Mouse (Mus musculus) myocyte (in vitro differentiated cells): ENCODE measurements at regions not wholly inside any gene's neighbourhood (a gene's known extent, or its start where the extent isn't known, plus 50 kb on each side); places are given as distances from the start of the nearest gene placed in this dataset.

ENCODE experiments used
- H3K27me3 ChIP-seq: one replicate; pipeline ENCODE4 v1.6.1; 2011; ENCODE audit not compliant: control insufficient read depth, insufficient read depth, insufficient read length
- H3K36me3 ChIP-seq: one replicate; pipeline ENCODE4 v1.6.1; 2011; ENCODE audit not compliant: control insufficient read depth, insufficient read depth
- H3K4me2 ChIP-seq: one replicate; pipeline ENCODE4 v1.6.1; 2011; ENCODE audit warnings: low read depth, control low read depth
- H3K4me3 ChIP-seq: one replicate; pipeline ENCODE4 v1.5.1; 2011; ENCODE audit warnings: mild to moderate bottlenecking, control low read depth, moderate library complexity
- H3K79me2 ChIP-seq: one replicate; pipeline ENCODE4 v1.6.1; 2011; ENCODE audit not compliant: control insufficient read depth, insufficient read depth
- H3ac ChIP-seq: one replicate; pipeline ENCODE4 v1.6.1; 2011; ENCODE audit not compliant: control insufficient read depth, insufficient read length
- CEBPB ChIP-seq: IDR thresholded peaks from 2 replicates; pipeline ENCODE4 v1.6.1; 2011; ENCODE audit warnings: mild to moderate bottlenecking, moderate library complexity; ENCODE audit not compliant: poor library complexity, insufficient read depth, severe bottlenecking
- E2F4 ChIP-seq: IDR thresholded peaks from one replicate; pipeline ENCODE4 v1.6.1; 2011; ENCODE audit warnings: mild to moderate bottlenecking, control low read depth, moderate library complexity; ENCODE audit not compliant: insufficient read depth
- MAX ChIP-seq: IDR thresholded peaks from one replicate; pipeline ENCODE4 v1.6.1; 2011; ENCODE audit warnings: low read depth, mild to moderate bottlenecking, control low read depth
- MYOD1 ChIP-seq, 3 experiments: IDR thresholded peaks; one replicate each; pipeline ENCODE4 v1.6.1; 2011; ENCODE audit warnings: control low read depth in 2 of 3, low read depth in 2 of 3, mild to moderate bottlenecking in 2 of 3, moderate library complexity in 1 of 3; ENCODE audit not compliant: insufficient read length in 2 of 3, control insufficient read depth in 1 of 3
- MYOG ChIP-seq, 3 experiments: IDR thresholded peaks; one replicate each; pipeline ENCODE4 v1.6.1; 2011; ENCODE audit warnings: control low read depth in 2 of 3, low read depth in 2 of 3, mild to moderate bottlenecking in 2 of 3; ENCODE audit not compliant: insufficient read length in 2 of 3, control insufficient read depth in 1 of 3, insufficient read depth in 1 of 3
- POLR2A ChIP-seq: IDR thresholded peaks from one replicate; pipeline ENCODE4 v1.6.1; 2011; ENCODE audit warnings: low read depth, mild to moderate bottlenecking, control low read depth, moderate library complexity; ENCODE audit not compliant: insufficient read length
- POLR2AphosphoS2 ChIP-seq: IDR thresholded peaks from one replicate; pipeline ENCODE4 v1.6.1; 2011; ENCODE audit warnings: low read depth, control low read depth; ENCODE audit not compliant: insufficient read length
- REST ChIP-seq: IDR thresholded peaks from one replicate; pipeline ENCODE4 v1.6.1; 2011; ENCODE audit warnings: mild to moderate bottlenecking, control low read depth, moderate library complexity; ENCODE audit not compliant: insufficient read depth, insufficient read length
- SRF ChIP-seq: IDR thresholded peaks from one replicate; pipeline ENCODE4 v1.6.1; 2011; ENCODE audit warnings: low read depth; ENCODE audit not compliant: control insufficient read depth, insufficient read length
- TCF12 ChIP-seq: IDR thresholded peaks from one replicate; pipeline ENCODE4 v1.6.1; 2011; ENCODE audit warnings: mild to moderate bottlenecking, control low read depth; ENCODE audit not compliant: poor library complexity, insufficient read depth, severe bottlenecking
- TCF3 ChIP-seq: IDR thresholded peaks from one replicate; pipeline ENCODE4 v1.6.1; 2011; ENCODE audit warnings: low read depth, control low read depth; ENCODE audit not compliant: insufficient read length
- USF1 ChIP-seq: IDR thresholded peaks from one replicate; pipeline ENCODE4 v1.6.1; 2011; ENCODE audit warnings: low read depth, mild to moderate bottlenecking, control low read depth, moderate library complexity

DNA sequence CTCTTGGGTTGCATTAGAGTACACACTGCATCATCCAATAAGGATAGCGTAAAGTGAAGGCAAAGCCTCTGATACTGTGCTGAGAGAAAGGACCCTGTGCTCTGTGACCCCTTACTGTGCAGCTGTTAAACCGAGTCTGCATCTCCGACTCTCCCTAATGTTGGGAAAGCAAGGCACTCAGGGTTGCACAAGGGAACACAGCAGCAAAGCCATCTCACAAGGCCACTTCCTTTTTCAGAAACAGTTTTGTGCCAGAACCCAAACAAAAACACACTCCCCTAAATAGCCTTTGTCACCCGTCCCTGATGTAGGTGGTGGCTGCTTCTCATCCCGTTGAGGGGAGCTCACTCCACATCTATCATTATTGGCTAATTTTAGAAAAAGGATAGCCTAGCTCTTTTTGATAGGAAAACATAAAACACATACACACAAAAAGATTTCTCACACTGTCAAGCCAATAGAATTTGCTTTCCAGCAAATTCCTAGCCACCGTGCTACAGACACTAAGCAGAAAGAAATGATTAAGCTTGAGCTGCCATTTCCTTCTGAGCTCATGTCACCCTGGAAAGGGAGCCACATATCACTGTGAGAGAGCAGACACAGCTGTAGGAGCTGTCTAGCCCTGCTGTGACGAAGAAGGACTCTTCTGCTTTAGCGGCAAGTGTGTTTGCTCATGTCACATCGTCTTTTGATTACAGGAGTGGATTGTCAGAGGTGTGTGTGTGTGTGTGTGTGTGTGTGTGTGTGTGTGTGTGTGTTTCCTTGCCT is 94.1 kb downstream of the Etaa1 start:
- Histone ChIP-seq H3K4me2 (no peak overlapping the region), H3K79me2 (no peaks in the 10 kb centered on the region), H3K4me3 (no peak overlapping the region), H3ac (no peak overlapping the region), H3K36me3 (no peaks in the 10 kb centered on the region), H3K27me3 (no peaks in the 10 kb centered on the region)
- TF ChIP-seq SRF: no peak
- TF ChIP-seq CEBPB: no peak
- TF ChIP-seq MYOG (IDR thresholded peaks at IDR 0.05; ENCODE audit: control insufficient read depth in 1 of 3, insufficient read depth in 1 of 3, insufficient read length in 2 of 3, low read depth in 2 of 3): no peak
- no peak for TF ChIP-seq TCF12
- TF ChIP-seq TCF3: no peak
- TF ChIP-seq USF1: no peak
- no peak for TF ChIP-seq MYOD1 (IDR thresholded peaks at IDR 0.05; ENCODE audit: control insufficient read depth in 1 of 3, insufficient read length in 2 of 3, low read depth in 2 of 3)
- TF ChIP-seq REST: no peak

DNA sequence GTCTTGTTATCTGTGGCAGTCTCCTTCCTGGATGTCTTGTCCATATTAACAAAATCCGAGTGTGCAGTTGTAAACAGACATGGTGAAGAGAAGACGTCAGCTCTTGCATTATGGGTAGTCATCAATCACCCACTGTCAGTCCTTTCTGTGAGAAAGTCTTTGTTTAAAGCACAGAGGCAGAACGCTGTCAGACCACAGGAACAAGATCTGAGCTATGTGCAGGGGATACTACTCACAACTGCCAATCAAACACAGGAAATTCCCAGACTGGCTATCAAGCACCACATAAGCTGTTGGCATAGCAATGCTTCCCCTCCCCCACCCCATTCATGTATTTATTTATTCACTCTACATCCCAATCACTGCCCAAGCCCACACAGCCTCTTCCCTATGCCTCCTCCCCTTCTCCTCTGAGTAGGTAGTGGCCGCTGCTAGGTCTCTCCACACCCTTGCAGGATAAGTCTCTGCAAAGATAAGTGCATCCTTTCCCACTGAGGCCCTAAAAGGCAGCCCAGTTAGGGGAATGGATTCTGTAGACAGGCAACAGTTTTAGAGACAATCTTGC is 88.8 kb downstream of the Etaa1 start:
- no peak for TF ChIP-seq TCF12
- no peak for TF ChIP-seq POLR2AphosphoS2
- no peak for TF ChIP-seq MYOG (IDR thresholded peaks at IDR 0.05; ENCODE audit: control insufficient read depth in 1 of 3, insufficient read depth in 1 of 3, insufficient read length in 2 of 3, low read depth in 2 of 3)
- no peak for TF ChIP-seq MYOD1 (IDR thresholded peaks at IDR 0.05; ENCODE audit: control insufficient read depth in 1 of 3, insufficient read length in 2 of 3, low read depth in 2 of 3)
- no peak for TF ChIP-seq REST
- no peak for TF ChIP-seq CEBPB
- TF ChIP-seq POLR2A: no peak
- TF ChIP-seq MAX: no peak
- no peak for TF ChIP-seq USF1
- no peaks in the 10 kb centered on the region for H3K79me2 ChIP-seq
- no peak overlapping the region for H3K4me3 ChIP-seq
- no peaks in the 10 kb centered on the region for H3K27me3 ChIP-seq
- no peaks in the 10 kb centered on the region for H3K36me3 ChIP-seq
- H3K4me2 ChIP-seq: no peak overlapping the region
- no peak overlapping the region for H3ac ChIP-seq

DNA sequence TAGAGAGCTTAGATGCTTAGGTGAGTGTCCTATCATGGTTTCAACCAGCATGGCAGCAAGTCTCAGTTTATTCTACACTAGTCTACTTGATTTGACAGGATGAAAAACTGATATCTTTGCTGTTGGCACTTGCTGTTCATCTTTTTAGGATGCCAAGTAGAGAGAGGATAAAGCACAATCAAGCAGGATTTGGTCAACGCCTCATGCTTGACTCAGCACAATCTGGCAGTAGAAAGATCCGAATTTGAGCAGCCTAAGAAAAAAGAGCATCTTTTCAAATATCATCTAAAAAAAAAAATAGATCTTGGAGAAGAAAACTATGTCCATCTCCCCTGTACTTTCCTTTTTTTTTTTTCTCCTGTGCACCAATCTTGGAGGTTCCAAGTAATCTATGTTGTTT is 83.0 kb downstream of the Etaa1 start:
- H3K36me3 ChIP-seq: no peaks in the 10 kb centered on the region
- TF ChIP-seq TCF3 (no peak), TCF12 (no peak), REST (no peak), CEBPB (no peak), POLR2A (no peak), SRF (no peak)
- H3ac ChIP-seq: no peak overlapping the region
- H3K4me2 ChIP-seq: no peak overlapping the region
- H3K27me3 ChIP-seq: no peaks in the 10 kb centered on the region
- no peaks in the 10 kb centered on the region for H3K79me2 ChIP-seq
- H3K4me3 ChIP-seq: no peak overlapping the region

DNA sequence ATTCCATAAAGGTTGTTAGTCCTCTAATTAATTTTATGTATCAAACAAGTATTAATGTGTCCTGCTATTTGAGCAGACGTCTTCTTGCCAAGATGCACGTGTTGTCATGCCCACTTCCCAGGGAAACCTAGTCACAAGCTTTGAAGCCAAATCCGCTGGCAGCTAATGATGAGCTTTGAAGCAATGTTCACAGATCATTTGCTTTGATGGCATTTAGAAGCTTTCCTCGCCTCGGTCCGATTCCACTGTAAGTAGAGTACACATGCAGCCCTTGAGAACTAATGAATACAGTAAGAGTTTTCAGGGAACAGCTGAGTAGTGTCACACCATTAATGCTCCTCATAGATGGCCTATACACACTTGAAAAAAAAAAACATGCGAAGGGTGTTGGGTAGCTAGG is 81.8 kb downstream of the Etaa1 start:
- Histone ChIP-seq H3K4me3 (no peak overlapping the region), H3K36me3 (no peaks in the 10 kb centered on the region), H3K79me2 (no peaks in the 10 kb centered on the region), H3K4me2 (no peak overlapping the region), H3K27me3 (no peaks in the 10 kb centered on the region), H3ac (no peak overlapping the region)
- no peak for TF ChIP-seq REST
- no peak for TF ChIP-seq USF1

DNA sequence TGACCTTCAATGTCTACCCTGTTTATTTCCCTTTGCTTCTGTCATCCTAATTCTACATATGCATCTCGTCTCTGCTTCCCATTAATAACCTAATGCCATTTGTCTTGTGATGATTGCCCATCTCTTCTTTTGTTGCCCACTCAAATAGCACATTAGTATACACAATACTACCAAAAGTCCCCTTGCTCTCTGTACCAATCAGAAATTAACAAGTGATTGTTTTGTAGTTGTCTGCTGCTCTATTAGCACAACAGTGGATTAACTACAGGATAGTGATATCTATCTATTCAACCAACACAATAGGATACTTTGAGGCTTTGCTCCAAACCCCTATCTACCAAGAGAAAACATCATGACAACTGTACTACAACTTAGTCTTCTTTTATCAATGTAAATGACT is 70.4 kb downstream of the Etaa1 start:
- H3K4me2 ChIP-seq: no peak overlapping the region
- no peaks in the 10 kb centered on the region for H3K36me3 ChIP-seq
- H3K4me3 ChIP-seq: no peak overlapping the region
- TF ChIP-seq TCF12 (no peak), POLR2A (no peak), TCF3 (no peak), MYOD1 (IDR thresholded peaks at IDR 0.05; ENCODE audit: control insufficient read depth in 1 of 3, insufficient read length in 2 of 3, low read depth in 2 of 3) (no peak), MAX (no peak), POLR2AphosphoS2 (no peak), E2F4 (no peak), REST (no peak), CEBPB (no peak), USF1 (no peak), SRF (no peak), MYOG (IDR thresholded peaks at IDR 0.05; ENCODE audit: control insufficient read depth in 1 of 3, insufficient read depth in 1 of 3, insufficient read length in 2 of 3, low read depth in 2 of 3) (no peak)
- H3K79me2 ChIP-seq: no peaks in the 10 kb centered on the region
- H3K27me3 ChIP-seq: no peaks in the 10 kb centered on the region
- H3ac ChIP-seq: no peak overlapping the region
